Mouse (Mus musculus): Measurements from ENCODE around the gene B4galt2. TPM values are rescaled to one million over a fixed set of nuclear protein-coding genes. Genes with fewer than 3 reads are reported as not detected.
A peak's percentile ranks its signal among the peaks of the same experiment; 100 is the strongest.

B4galt2 gene
- total and polyA plus RNA-seq, 2 experiments from 2014 or later = 90.6 to 192 TPM

- H3K27ac ChIP-seq (ENCODE audit: low read depth, low read length) = no peak overlapping the region
Observed at GRCm38 (mm10) chr4:117841566-117841965, 41.7 kb downstream of the B4galt2 start.

GRCm38 (mm10) chr4:117840821-117841220, 42.5 kb downstream of the B4galt2 start:
- Histone ChIP-seq H3K9ac (no peak overlapping the region), H3K27ac (ENCODE audit: low read depth, low read length) (no peak overlapping the region), H3K4me1 (ENCODE audit: insufficient read depth) (no peaks in the 10 kb centered on the region), H3K4me3 (ENCODE audit: low read depth, low read length) (no peak overlapping the region), H3K9me3 (ENCODE audit: low read length) (no peaks in the 10 kb centered on the region), H3K36me3 (ENCODE audit: insufficient read depth) (no peaks in the 10 kb centered on the region), H3K4me2 (ENCODE audit: low read depth) (no peak overlapping the region), H3K27me3 (ENCODE audit: insufficient read depth, low read length) (no peaks in the 10 kb centered on the region)
- ATAC-seq (no peak), DNase-seq (no peak)
- WGBS = 91% methylated on average over 5 of the region's 5 CpGs
- no peak for TF ChIP-seq CTCF (IDR thresholded peaks at IDR 0.05; ENCODE audit: low read depth)

More at GRCm38 (mm10) chr4:117841566-117841965, 41.7 kb downstream of the B4galt2 start:
- TF ChIP-seq CTCF (IDR thresholded peaks at IDR 0.05; ENCODE audit: low read depth) = no peak
- H3K36me3 ChIP-seq (ENCODE audit: insufficient read depth) = no peaks in the 10 kb centered on the region
- no peak overlapping the region for H3K4me2 ChIP-seq (ENCODE audit: low read depth)
- H3K9ac ChIP-seq = no peak overlapping the region
- no peaks in the 10 kb centered on the region for H3K4me1 ChIP-seq (ENCODE audit: insufficient read depth)
- no peak for DNase-seq
- no peaks in the 10 kb centered on the region for H3K9me3 ChIP-seq (ENCODE audit: low read length)
- no peak overlapping the region for H3K4me3 ChIP-seq (ENCODE audit: low read depth, low read length)
- H3K27me3 ChIP-seq (ENCODE audit: insufficient read depth, low read length) = no peaks in the 10 kb centered on the region
- 72% methylated on average over 3 of the region's 3 CpGs for WGBS
- no peak for ATAC-seq

GRCm38 (mm10) chr4:117839366-117839765, 43.9 kb downstream of the B4galt2 start:
- WGBS = 82% methylated on average over 6 of the region's 6 CpGs
- H3K4me2 ChIP-seq (ENCODE audit: low read depth) = no peak overlapping the region

GRCm38 (mm10) chr4:117837271-117837670, 46.0 kb downstream of the B4galt2 start:
- H3K4me3 ChIP-seq (ENCODE audit: low read depth, low read length) = no peak overlapping the region
- no peaks in the 10 kb centered on the region for H3K4me1 ChIP-seq (ENCODE audit: insufficient read depth)
- H3K36me3 ChIP-seq (ENCODE audit: insufficient read depth) = no peaks in the 10 kb centered on the region
- H3K9me3 ChIP-seq (ENCODE audit: low read length) = no peaks in the 10 kb centered on the region
- no peak overlapping the region for H3K4me2 ChIP-seq (ENCODE audit: low read depth)
- no peaks in the 10 kb centered on the region for H3K27me3 ChIP-seq (ENCODE audit: insufficient read depth, low read length)
- H3K9ac ChIP-seq = no peak overlapping the region
- no peak for ATAC-seq
- DNase-seq = no peak
- WGBS = 66% methylated on average over 4 of the region's 4 CpGs
- no peak for TF ChIP-seq CTCF (IDR thresholded peaks at IDR 0.05; ENCODE audit: low read depth)
- no peak overlapping the region for H3K27ac ChIP-seq (ENCODE audit: low read depth, low read length)

More at GRCm38 (mm10) chr4:117839366-117839765, 43.9 kb downstream of the B4galt2 start:
- H3K36me3 ChIP-seq (ENCODE audit: insufficient read depth) = no peaks in the 10 kb centered on the region
- ATAC-seq = no peak
- no peak overlapping the region for H3K4me3 ChIP-seq (ENCODE audit: low read depth, low read length)
- H3K27me3 ChIP-seq (ENCODE audit: insufficient read depth, low read length) = no peaks in the 10 kb centered on the region
- H3K4me1 ChIP-seq (ENCODE audit: insufficient read depth) = no peaks in the 10 kb centered on the region
- no peak for TF ChIP-seq CTCF (IDR thresholded peaks at IDR 0.05; ENCODE audit: low read depth)
- H3K9ac ChIP-seq = no peak overlapping the region
- no peak overlapping the region for H3K27ac ChIP-seq (ENCODE audit: low read depth, low read length)
- H3K9me3 ChIP-seq (ENCODE audit: low read length) = no peaks in the 10 kb centered on the region
- DNase-seq = no peak

- Histone ChIP-seq H3K27me3 (ENCODE audit: insufficient read depth, low read length) (no peaks in the 10 kb centered on the region), H3K9ac (peak overlapping the region; percentile 91), H3K9me3 (ENCODE audit: low read length) (no peaks in the 10 kb centered on the region), H3K4me3 (ENCODE audit: low read depth, low read length) (peak overlapping the region; percentile 76), H3K27ac (ENCODE audit: low read depth, low read length) (peak overlapping the region; percentile 93), H3K4me1 (ENCODE audit: insufficient read depth) (no peaks in the 10 kb centered on the region), H3K4me2 (ENCODE audit: low read depth) (peak overlapping the region; percentile 91), H3K36me3 (ENCODE audit: insufficient read depth) (no peaks in the 10 kb centered on the region)
- peak; percentile 89 for ATAC-seq
- no peak for TF ChIP-seq CTCF (IDR thresholded peaks at IDR 0.05; ENCODE audit: low read depth)
- peak; percentile 92 for DNase-seq
- WGBS = 3% methylated on average over 48 of the region's 48 CpGs
Observed at GRCm38 (mm10) chr4:117836204-117836767, 47.0 kb downstream of the B4galt2 start.

GRCm38 (mm10) chr4:117835531-117836111, 47.7 kb downstream of the B4galt2 start:
- H3K4me2 ChIP-seq (ENCODE audit: low read depth) = peak overlapping the region; percentile 91
- H3K36me3 ChIP-seq (ENCODE audit: insufficient read depth) = no peaks in the 10 kb centered on the region
- H3K9me3 ChIP-seq (ENCODE audit: low read length) = no peaks in the 10 kb centered on the region
- no peaks in the 10 kb centered on the region for H3K27me3 ChIP-seq (ENCODE audit: insufficient read depth, low read length)
- H3K27ac ChIP-seq (ENCODE audit: low read depth, low read length) = peak overlapping the region; percentile 93
- WGBS = under 1% methylated on average over 60 of the region's 60 CpGs
- H3K9ac ChIP-seq = peak overlapping the region; percentile 91
- H3K4me3 ChIP-seq (ENCODE audit: low read depth, low read length) = peak overlapping the region; percentile 76
- ATAC-seq = peak; percentile 62
- DNase-seq = peak; percentile 79
- TF ChIP-seq CTCF (IDR thresholded peaks at IDR 0.05; ENCODE audit: low read depth) = no peak
- H3K4me1 ChIP-seq (ENCODE audit: insufficient read depth) = no peaks in the 10 kb centered on the region

- no peaks in the 10 kb centered on the region for H3K4me1 ChIP-seq (ENCODE audit: insufficient read depth)
- ATAC-seq (peak; percentile 40), DNase-seq (peak; percentile 80)
- H3K27me3 ChIP-seq (ENCODE audit: insufficient read depth, low read length) = no peaks in the 10 kb centered on the region
- H3K36me3 ChIP-seq (ENCODE audit: insufficient read depth) = no peaks in the 10 kb centered on the region
- peak overlapping the region; percentile 91 for H3K9ac ChIP-seq
- peak overlapping the region; percentile 93 for H3K27ac ChIP-seq (ENCODE audit: low read depth, low read length)
- under 1% methylated on average over 36 of the region's 36 CpGs for WGBS
- peak overlapping the region; percentile 76 for H3K4me3 ChIP-seq (ENCODE audit: low read depth, low read length)
- H3K9me3 ChIP-seq (ENCODE audit: low read length) = no peaks in the 10 kb centered on the region
- peak; percentile 45 for TF ChIP-seq CTCF (IDR thresholded peaks at IDR 0.05; ENCODE audit: low read depth)
- peak overlapping the region; percentile 91 for H3K4me2 ChIP-seq (ENCODE audit: low read depth)
Observed at GRCm38 (mm10) chr4:117834845-117835530, 48.3 kb downstream of the B4galt2 start.

Measured in forebrain, postnatal 0 days (tissue).